Mouse (Mus musculus) kidney, adult 10 weeks (tissue): Measurements from ENCODE around the gene Folr2. TPM values are rescaled to one million over a fixed set of nuclear protein-coding genes. Genes with fewer than 3 reads are reported as not detected.

ENCODE experiments used
- polyA plus RNA-seq: library from polyadenylated mRNA; stranded (reverse); fragments of 350-450 nt; fragmentation: Illumina TruSeq; extraction: RNeasy Lipid Tissue Mini Kit (QIAGEN cat#74804); gene quantifications from one replicate; pipeline ENCODE4 v1.2.3, GENCODE M21; 2014; ENCODE audit warnings: low read depth, low replicate concordance

Folr2 gene
- not detected for polyA plus RNA-seq

GRCm38 (mm10) chr7:101857094-101857493 lies at the start of gene Folr2:
Folr2 (minus strand) TSS chr7:101857194.

DNA sequence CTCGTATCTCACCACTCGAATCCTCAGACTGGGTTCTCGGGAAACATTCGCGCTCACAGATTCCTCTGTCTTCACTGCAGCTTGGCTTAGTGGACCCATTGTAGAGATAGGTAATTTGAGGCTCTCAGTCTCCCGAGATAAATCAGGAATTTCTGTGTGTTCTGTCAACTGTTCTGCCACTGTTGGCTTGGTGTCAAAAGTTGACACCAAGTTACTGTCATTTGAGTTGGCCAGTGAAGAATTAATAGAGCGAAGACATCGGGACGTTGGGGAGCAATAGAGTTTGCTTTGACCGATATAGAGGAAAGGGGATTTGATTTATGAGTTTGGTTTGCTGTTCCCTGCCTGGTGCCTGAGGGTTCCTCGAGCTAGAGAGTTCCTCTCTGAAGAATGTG lies 49.3 kb upstream of the Folr2 start, which contains the start of gene Tomt:
Gene Tomt (minus strand): TSS at position 73 of the 395 bp plus-strand sequence.

GRCm38 (mm10) chr7:101905561-101906286 lies 48.7 kb upstream of the Folr2 start, which contains the start of gene Lamtor1:
Lamtor1 (plus strand) TSS chr7:101905904.

GRCm38 (mm10) chr7:101870629-101871028 lies 13.6 kb upstream of the Folr2 start, which contains the start of gene Folr1:
Folr1 (minus strand) TSS chr7:101870788.

GRCm38 (mm10) chr7:101863415-101863814 lies 6.4 kb upstream of the Folr2 start, which contains the start of gene Anapc15:
Anapc15 (plus strand) TSS chr7:101863715.

DNA sequence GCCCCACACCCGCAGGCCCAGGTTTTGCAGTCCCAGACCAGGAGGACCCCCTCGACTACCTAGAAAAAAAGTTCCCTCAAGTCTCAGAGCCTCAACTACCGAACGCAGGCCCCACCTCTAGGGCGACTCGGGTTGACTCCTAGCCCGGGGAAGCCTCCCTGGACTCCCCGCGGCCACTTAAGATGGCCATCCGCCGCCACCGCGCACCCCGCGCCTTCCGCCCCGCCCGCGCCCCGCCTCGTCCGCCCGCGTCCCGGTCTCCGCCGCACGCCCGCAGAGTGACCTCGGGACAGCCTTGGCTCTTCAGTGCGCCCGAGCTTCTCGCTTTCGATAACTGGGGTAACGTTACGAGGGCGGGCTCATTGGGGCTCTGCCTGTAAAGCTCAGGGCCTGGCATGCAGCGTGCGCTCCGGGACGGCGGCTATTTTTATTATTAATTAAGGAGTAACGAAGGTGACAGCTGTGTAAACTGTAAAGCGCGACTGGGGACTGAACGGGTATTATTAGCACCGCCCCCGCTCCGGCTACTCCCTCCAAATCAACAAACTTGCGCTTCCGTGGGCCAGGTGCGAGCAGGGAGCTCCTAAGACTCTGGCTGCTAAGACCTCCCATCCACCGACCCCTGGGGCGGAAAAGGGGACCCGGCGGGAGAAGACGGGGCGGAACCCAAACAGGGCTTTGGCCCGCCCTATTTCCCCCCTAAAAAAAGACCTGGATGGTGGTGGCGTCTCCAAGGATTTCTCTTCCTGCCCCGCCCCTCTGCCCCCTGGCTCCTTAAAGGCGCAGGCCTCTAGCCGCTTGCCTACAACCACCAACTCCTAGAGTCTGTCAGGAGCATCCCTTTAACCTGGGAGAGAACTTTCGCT lies 19.2 kb downstream of the Folr2 start, which contains the start of gene Inppl1:
Gene Inppl1 (minus strand): TSS at position 624 of the 866 bp plus-strand sequence.

GRCm38 (mm10) chr7:101817861-101818401 lies 39.1 kb downstream of the Folr2 start, which contains the start of gene Phox2a:
Phox2a (plus strand) TSS chr7:101818313.

Other genes starting within 250 kb of the Folr2 start
- gene Clpb, start 193.6 kb downstream of the Folr2 start, polyA plus RNA-seq = 9.3 TPM
- not detected for gene Phox2a, start 38.9 kb downstream of the Folr2 start, polyA plus RNA-seq
- gene Inppl1, start 19.0 kb downstream of the Folr2 start, polyA plus RNA-seq = 25.5 TPM
- 16.7 TPM for gene Anapc15, start 6.5 kb upstream of the Folr2 start, polyA plus RNA-seq
- 65.8 TPM for gene Folr1, start 13.6 kb upstream of the Folr2 start, polyA plus RNA-seq
- gene Lamtor1, start 48.7 kb upstream of the Folr2 start, polyA plus RNA-seq = 9.7 TPM
- not detected for gene Tomt, start 49.2 kb upstream of the Folr2 start, polyA plus RNA-seq
- gene Lrrc51, start 76.7 kb upstream of the Folr2 start, polyA plus RNA-seq = 4.3 TPM
- 58.5 TPM for gene Numa1, start 76.9 kb upstream of the Folr2 start, polyA plus RNA-seq
- 9.1 TPM for gene Il18bp, start 161.5 kb upstream of the Folr2 start, polyA plus RNA-seq
- gene Rnf121, start 208.3 kb upstream of the Folr2 start, polyA plus RNA-seq = 16.5 TPM
- 9.9 TPM for gene Xndc1, start 208.3 kb upstream of the Folr2 start, polyA plus RNA-seq
- not detected for gene Xntrpc, start 208.5 kb upstream of the Folr2 start, polyA plus RNA-seq
- gene Trpc2, start 225.9 kb upstream of the Folr2 start, polyA plus RNA-seq = not detected
- gene Art1, start 244.5 kb upstream of the Folr2 start, polyA plus RNA-seq = not detected